In genomic region chr11:11825670-11826069, GRCm38 (mm10) we compare ENCODE assay signal across 10 mouse cellular contexts. TPM values are rescaled to one million over a fixed set of nuclear protein-coding genes. Genes with fewer than 3 reads are reported as not detected.
A peak's percentile ranks its signal among the peaks of the same experiment; 100 is the strongest.
DNase-seq lines count a peak whose midpoint lies in the region; ATAC-seq and TF ChIP-seq lines count a peak whose summit lies in the region.
"Had no signal": no experiment of that assay in that cellular context is flagged by ENCODE, and none has a peak within 500 bp of the region (broad histone marks: within the 10 kb centered on the region; RNA-seq: fewer than 3 reads in every experiment).

No protein-coding gene starts in this region.

- TF ChIP-seq RAD21 in CH12.LX (IDR thresholded peaks at IDR 0.05; ENCODE audit: low read depth, low read length) = no peak

- no peak for TF ChIP-seq POLR2A in CH12.LX (IDR thresholded peaks at IDR 0.05; ENCODE audit: low read depth, low read length)

- no peaks in the 10 kb centered on the region for H3K9me3 ChIP-seq in hindbrain, embryonic 10.5 days
- no peaks in the 10 kb centered on the region for H3K9me3 ChIP-seq in hindbrain, postnatal 0 days (ENCODE audit: low read length)
- H3K9me3 ChIP-seq in CH12.LX (replicated peaks; ENCODE audit: low read length) = no peaks in the 10 kb centered on the region
- H3K9me3 ChIP-seq in limb, embryonic 10.5 days (replicated peaks) = no peaks in the 10 kb centered on the region

- no peak overlapping the region for H3K4me2 ChIP-seq in hindbrain, postnatal 0 days (ENCODE audit: low read depth, low read length)
- H3K4me2 ChIP-seq in CH12.LX (ENCODE audit: insufficient read depth, low read depth, poor library complexity, severe bottlenecking) = no peak overlapping the region

- in situ Hi-C loops in CH12.LX (cut with MboI; ENCODE audit: low pct_ligation_motif_present, low pct_unique_long_range_greater_than_20kb, low sequenced_read_pairs) = no loop called here

- no peak overlapping the region for H3K4me3 ChIP-seq in hindbrain, embryonic 10.5 days
- H3K4me3 ChIP-seq in hindbrain, postnatal 0 days (ENCODE audit: low read length) = no peak overlapping the region
- no peak overlapping the region for H3K4me3 ChIP-seq in CH12.LX (replicated peaks in 1 of 3; ENCODE audit: low read depth in 2 of 3, low read length in 2 of 3, poor library complexity in 1 of 3)
- no peak overlapping the region for H3K4me3 ChIP-seq in limb, embryonic 10.5 days

- no peaks in the 10 kb centered on the region for H3K79me2 ChIP-seq in CH12.LX (replicated peaks; ENCODE audit: control insufficient read depth, extremely low read depth, insufficient read depth, poor library complexity, severe bottlenecking)

- no peak overlapping the region for H3K9ac ChIP-seq in hindbrain, postnatal 0 days (replicated peaks; ENCODE audit: low read length)
- H3K9ac ChIP-seq in CH12.LX (ENCODE audit: insufficient read depth, low read depth) = no peak overlapping the region

- no peak for ATAC-seq in hindbrain, postnatal 0 days

- 84% methylated on average over 6 of the region's 6 CpGs for WGBS in hindbrain, embryonic 10.5 days
- 81% methylated on average over 6 of the region's 6 CpGs for WGBS in hindbrain, postnatal 0 days
- WGBS in limb, embryonic 10.5 days = 87% methylated on average over 6 of the region's 6 CpGs

- no peaks in the 10 kb centered on the region for H3K36me3 ChIP-seq in hindbrain, embryonic 10.5 days
- H3K36me3 ChIP-seq in hindbrain, postnatal 0 days (ENCODE audit: insufficient read depth, low read length) = no peaks in the 10 kb centered on the region
- no peaks in the 10 kb centered on the region for H3K36me3 ChIP-seq in CH12.LX (replicated peaks in 1 of 2; ENCODE audit: control insufficient read depth in 1 of 2, insufficient read depth in 1 of 2, low read length in 1 of 2)
- H3K36me3 ChIP-seq in limb, embryonic 10.5 days = no peaks in the 10 kb centered on the region

- peaks cover 90% of the 10 kb centered on the region for H3K4me1 ChIP-seq in hindbrain, embryonic 10.5 days (replicated peaks)
- H3K4me1 ChIP-seq in hindbrain, postnatal 0 days (ENCODE audit: insufficient read depth, low read length) = no peaks in the 10 kb centered on the region; the same call in 1 of the 2 replicates
- H3K4me1 ChIP-seq in CH12.LX (ENCODE audit: control insufficient read depth in 1 of 2, insufficient read depth in 2 of 2) = peaks cover 14 to 34% of the 10 kb centered on the region in 2 experiments
- H3K4me1 ChIP-seq in limb, embryonic 10.5 days = peaks cover 95% of the 10 kb centered on the region

- TF ChIP-seq CTCF in hindbrain, postnatal 0 days (IDR thresholded peaks at IDR 0.05; ENCODE audit: low read depth) = no peak
- TF ChIP-seq CTCF in CH12.LX (conservative IDR thresholded peaks at IDR 0.05 in 1 of 2, IDR thresholded peaks at IDR 0.05 in 1 of 2; ENCODE audit: low read depth in 2 of 2, low read length in 2 of 2) = no peak

- dilution Hi-C loops in CH12.LX (cut with MboI; ENCODE audit: extremely low pct_ligation_motif_present, extremely low pct_unique_long_range_greater_than_20kb, low sequenced_read_pairs) = no loop called here

- no peaks in the 10 kb centered on the region for H3K27me3 ChIP-seq in hindbrain, embryonic 10.5 days (ENCODE audit: insufficient read depth, poor library complexity, severe bottlenecking)
- H3K27me3 ChIP-seq in hindbrain, postnatal 0 days (ENCODE audit: insufficient read depth, low read length) = no peaks in the 10 kb centered on the region
- H3K27me3 ChIP-seq in CH12.LX (replicated peaks) = no peaks in the 10 kb centered on the region
- H3K27me3 ChIP-seq in limb, embryonic 10.5 days (ENCODE audit: low read depth, poor library complexity, severe bottlenecking) = no peaks in the 10 kb centered on the region

- 0 out of 2 replicates have a peak, but pooled peaks have one; percentile 7 for TF ChIP-seq EP300 in CH12.LX (IDR thresholded peaks at IDR 0.05; ENCODE audit: low read length)

- H3K27ac ChIP-seq in hindbrain, embryonic 10.5 days = peak overlapping the region; percentile 94
- H3K27ac ChIP-seq in hindbrain, postnatal 0 days = no peak overlapping the region
- H3K27ac ChIP-seq in CH12.LX (ENCODE audit: insufficient read depth, low read depth) = no peak overlapping the region
- peak overlapping the region; percentile 96 for H3K27ac ChIP-seq in limb, embryonic 10.5 days

- no peak for DNase-seq in hindbrain, embryonic 10.5 days (ENCODE audit: low spot score)
- DNase-seq in hindbrain, postnatal 0 days (ENCODE audit: low spot score) = no peak
- DNase-seq in CD4-positive helper T cell, adult 2 months (ENCODE audit: low read depth, low spot score) = peak; percentile 65
- DNase-seq in CH12.LX (ENCODE audit: extremely low read depth) = no peak
- no peak for DNase-seq in limb, embryonic 10.5 days (ENCODE audit: low spot score)
- no peak for DNase-seq in cerebellum, adult 11-12 months
- DNase-seq in layer of hippocampus, adult 18-20 months (ENCODE audit: low spot score in 2 of 2) = no peak
- DNase-seq: cerebellum, adult 18-20 months; lung, adult 2 months; thymus, postnatal 36 days had no signal

TF ChIP-seq in CH12.LX, 34 proteins besides CTCF, POLR2A, EP300 and RAD21:
- TF ChIP-seq RCOR1 (conservative IDR thresholded peaks at IDR 0.05; ENCODE audit: low read depth, low read length) = no peak
- TF ChIP-seq JUN (IDR thresholded peaks at IDR 0.05; ENCODE audit: insufficient read depth, low read depth, low read length) = peak; percentile 38

RNA-seq across cellular contexts. Expression of gene Fignl1, which starts 16.9 kb away (rescaled TPM):
- polyA plus RNA-seq in hindbrain, embryonic 10.5 days (2016; fragmentation: Nextera tagmentation; extraction: Ambion mirVana) = 67.8 and 105 TPM in 2 replicates
- 10.7 and 11.3 TPM in 2 replicates for total RNA-seq in hindbrain, postnatal 0 days (2014; rRNA removed)
- 7.0 and 8.8 TPM in 2 replicates for polyA plus RNA-seq in hindbrain, postnatal 0 days (2015; fragmentation: Nextera tagmentation; extraction: Ambion mirVana)
- total RNA-seq in CH12.LX (2012; rRNA removed) (82.8 and 98.5 TPM in 2 replicates), CH12.LX (2014; rRNA removed) (189 TPM in 2 replicates)
- polyA plus RNA-seq in CH12.LX (2012; ENCODE audit: insufficient read length, low read depth) = 98.5 and 101 TPM in 2 replicates
- polyA plus RNA-seq in limb, embryonic 10.5 days (2016; fragmentation: Nextera tagmentation; extraction: Ambion mirVana) = 101 and 110 TPM in 2 replicates
- total RNA-seq in layer of hippocampus, adult 18-20 months (2021) = 1 to 10 TPM in 1 of 2 experiments, under 1 TPM in 1; 0.61 to 1.9 TPM

Comparison
In these comparisons a context has a peak if more than half of its experiments do, and no peak if none do; other contexts are left out.
1. H3K27ac ChIP-seq: peak in hindbrain, embryonic 10.5 days (single experiment) and limb, embryonic 10.5 days (single experiment); none in hindbrain, postnatal 0 days (single experiment) and CH12.LX (single experiment).